Mouse (Mus musculus) kidney, adult 2 months (tissue): ENCODE measurements around the gene Gm12355. TPM values are rescaled to one million over a fixed set of nuclear protein-coding genes. Genes with fewer than 3 reads are reported as not detected.

ENCODE experiments used
- DNase-seq: peaks from one replicate; pipeline ENCODE4 v3.0.0; 2021
- H3K27ac ChIP-seq: fragments of 200-500 bp; 2 replicates; pipeline ENCODE4 v1.5.1; 2012; ENCODE audit warnings: low read depth, low read length, control low read depth, inconsistent platforms; ENCODE audit not compliant: insufficient read depth
- H3K27me3 ChIP-seq: fragments of 200-500 bp; replicated peaks from 2 replicates; pipeline ENCODE4 v1.6.1; 2012; ENCODE audit warnings: mild to moderate bottlenecking, moderate library complexity, low read length, inconsistent platforms; ENCODE audit not compliant: control insufficient read depth, insufficient read depth
- H3K36me3 ChIP-seq: fragments of 200-500 bp; 2 replicates; pipeline ENCODE4 v1.6.1; 2012; ENCODE audit warnings: mild to moderate bottlenecking, moderate library complexity, low read length, inconsistent platforms; ENCODE audit not compliant: control insufficient read depth, insufficient read depth
- H3K4me1 ChIP-seq: fragments of 200-500 bp; 2 replicates; pipeline ENCODE4 v1.6.1; 2011; ENCODE audit warnings: low read length; ENCODE audit not compliant: control insufficient read depth, insufficient read depth
- H3K4me3 ChIP-seq: fragments of 200-500 bp; 2 replicates; pipeline ENCODE4 v1.5.1; 2011; ENCODE audit warnings: mild to moderate bottlenecking, low read depth, low read length, control low read depth; ENCODE audit not compliant: insufficient read depth
- CTCF ChIP-seq: fragments of 200-500 bp; conservative IDR thresholded peaks from 2 replicates; pipeline ENCODE4 v1.5.1; 2011; ENCODE audit warnings: low read depth, mild to moderate bottlenecking, control low read depth, low read length, moderate library complexity, mixed read lengths; ENCODE audit not compliant: insufficient read depth, insufficient read length
- POLR2A ChIP-seq: fragments of 200-500 bp; IDR thresholded peaks from one replicate; pipeline ENCODE4 v1.6.1; 2011; ENCODE audit warnings: low read depth, low read length, control low read depth
- WGBS: fragments of 180-500 bp; shearing (Covaris S2); methylation state at CpG from one replicate; pipeline ENCODE4 v1.1.7; 2018; 5-methylcytosine and 5-hydroxymethylcytosine counted together
- polyA plus RNA-seq: library from polyadenylated mRNA; depleted of rRNA; stranded (reverse); fragments of >200 nt; gene quantifications from 2 replicates; pipeline ENCODE4 v1.2.3, GENCODE M21; 2012

The Gm12355 gene
- polyA plus RNA-seq, 1 experiment = not detected

DNA sequence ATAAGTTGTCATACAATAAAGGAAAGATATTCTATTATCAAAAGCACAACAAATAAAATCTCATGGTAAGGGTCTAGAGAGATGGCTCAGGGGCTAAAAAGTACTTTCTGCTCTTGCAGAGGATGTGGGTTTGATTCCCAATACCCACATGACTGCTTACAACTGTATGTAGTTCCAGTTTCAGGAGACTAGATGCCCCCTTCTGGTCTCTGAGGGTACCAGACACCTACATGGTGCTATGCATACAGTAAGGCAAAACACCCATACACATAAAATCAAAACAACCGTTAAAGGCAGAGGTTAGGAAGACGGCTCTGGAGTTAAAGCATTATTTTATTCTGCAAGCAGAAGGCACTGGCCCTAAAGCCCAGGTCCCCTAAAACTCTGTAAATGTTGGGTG, 21.5 kb downstream of the Gm12355 start:
- Histone ChIP-seq H3K36me3 (no peaks in the 10 kb centered on the region), H3K4me1 (no peaks in the 10 kb centered on the region), H3K27me3 (peaks cover 1% of the 10 kb centered on the region; the same call in 1 of the 2 replicates), H3K4me3 (no peak overlapping the region), H3K27ac (no peak overlapping the region)
- no peak for DNase-seq
- TF ChIP-seq CTCF (no peak), POLR2A (no peak)
- WGBS = 71% methylated on average over 2 of the region's 2 CpGs

DNA sequence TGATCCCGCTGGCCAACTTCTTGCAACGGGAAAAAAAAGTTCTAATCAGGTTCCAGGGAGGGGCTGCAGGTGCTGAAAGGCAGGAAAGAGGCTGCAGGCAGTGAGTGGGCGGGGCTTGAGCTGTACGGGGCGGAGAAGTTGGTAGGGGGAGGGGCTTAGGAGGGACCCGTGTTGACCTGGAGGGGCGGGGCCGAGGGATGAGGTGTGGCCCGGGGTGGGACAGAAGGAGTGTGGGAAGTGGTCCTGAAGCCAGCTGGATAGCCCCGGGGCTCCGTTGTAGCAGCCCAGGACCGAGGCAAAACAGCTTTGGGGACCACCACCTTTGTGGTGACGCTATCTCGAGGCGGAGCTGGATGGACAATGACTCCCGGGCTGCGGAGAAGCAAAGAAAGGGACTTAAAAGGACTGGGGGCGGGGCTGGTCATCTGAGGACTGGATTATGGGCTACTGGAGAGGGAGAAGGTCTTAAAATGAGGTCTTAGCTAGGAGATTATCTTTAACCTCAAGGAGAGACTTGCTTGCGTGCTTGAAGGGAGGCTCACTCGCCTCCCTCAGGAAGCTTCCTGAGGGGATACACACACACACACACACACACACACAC, 23.3 kb downstream of the Gm12355 start:
- H3K4me3 ChIP-seq = no peak overlapping the region
- TF ChIP-seq CTCF = no peak
- no peak for TF ChIP-seq POLR2A
- H3K36me3 ChIP-seq = no peaks in the 10 kb centered on the region

GRCm38 (mm10) chr11:98599291-98599690, 26.2 kb downstream of the Gm12355 start:
- Histone ChIP-seq H3K4me3 (no peak overlapping the region), H3K4me1 (no peaks in the 10 kb centered on the region), H3K27ac (no peak overlapping the region), H3K36me3 (no peaks in the 10 kb centered on the region), H3K27me3 (peaks cover 1% of the 10 kb centered on the region; the same call in 1 of the 2 replicates)
- 23% methylated on average over 18 of the region's 18 CpGs for WGBS
- no peak for DNase-seq
- TF ChIP-seq CTCF (no peak), POLR2A (no peak)

More for the DNA sequence above, 23.3 kb downstream of the Gm12355 start:
- no peak for DNase-seq
- WGBS = 4% methylated on average over 20 of the region's 20 CpGs
- no peak overlapping the region for H3K27ac ChIP-seq
- no peaks in the 10 kb centered on the region for H3K4me1 ChIP-seq
- peaks cover 1% of the 10 kb centered on the region; the same call in 1 of the 2 replicates for H3K27me3 ChIP-seq

DNA sequence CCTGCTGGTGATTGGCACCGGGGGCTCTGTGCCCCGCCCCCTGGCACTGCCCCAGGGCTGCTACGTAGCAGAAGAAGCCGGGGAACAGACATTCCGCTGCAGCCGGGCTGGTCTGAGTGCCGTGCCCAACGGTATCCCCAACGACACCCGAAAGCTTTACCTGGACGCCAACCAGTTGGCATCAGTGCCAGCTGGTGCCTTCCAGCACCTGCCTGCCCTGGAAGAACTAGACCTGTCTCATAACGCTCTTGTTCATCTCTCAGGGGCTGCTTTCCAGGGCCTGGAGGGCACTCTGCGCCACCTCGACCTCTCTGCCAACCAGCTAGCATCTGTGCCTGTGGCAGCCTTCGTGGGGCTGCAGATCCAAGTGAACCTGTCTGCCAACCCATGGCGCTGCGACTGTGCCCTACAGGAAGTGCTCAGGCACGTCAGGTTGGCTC, 26.6 kb downstream of the Gm12355 start:
- TF ChIP-seq CTCF = no peak
- H3K27ac ChIP-seq = no peak overlapping the region
- WGBS = 51% methylated on average over 18 of the region's 18 CpGs
- H3K36me3 ChIP-seq = no peaks in the 10 kb centered on the region
- H3K4me3 ChIP-seq = no peak overlapping the region
- no peak for DNase-seq
- H3K27me3 ChIP-seq = peaks cover 1% of the 10 kb centered on the region; the same call in 1 of the 2 replicates
- H3K4me1 ChIP-seq = no peaks in the 10 kb centered on the region

- no peak for TF ChIP-seq POLR2A
- H3K27me3 ChIP-seq = peaks cover 1% of the 10 kb centered on the region; the same call in 1 of the 2 replicates
- no peak within 1 kb of the TSS for H3K27ac ChIP-seq
- no peak within 1 kb of the TSS for H3K4me3 ChIP-seq
- H3K4me1 ChIP-seq = no peaks in the 10 kb centered on the region
- DNase-seq = no peak
- no peaks in the 10 kb centered on the region for H3K36me3 ChIP-seq
- 81% methylated on average over 8 of the region's 8 CpGs for WGBS
Measured at GRCm38 (mm10) chr11:98597991-98598390, 27.5 kb downstream of the Gm12355 start, which contains the start of gene Lrrc3c. Gene Lrrc3c, plus strand, starts transcription at chr11:98598291.

DNA sequence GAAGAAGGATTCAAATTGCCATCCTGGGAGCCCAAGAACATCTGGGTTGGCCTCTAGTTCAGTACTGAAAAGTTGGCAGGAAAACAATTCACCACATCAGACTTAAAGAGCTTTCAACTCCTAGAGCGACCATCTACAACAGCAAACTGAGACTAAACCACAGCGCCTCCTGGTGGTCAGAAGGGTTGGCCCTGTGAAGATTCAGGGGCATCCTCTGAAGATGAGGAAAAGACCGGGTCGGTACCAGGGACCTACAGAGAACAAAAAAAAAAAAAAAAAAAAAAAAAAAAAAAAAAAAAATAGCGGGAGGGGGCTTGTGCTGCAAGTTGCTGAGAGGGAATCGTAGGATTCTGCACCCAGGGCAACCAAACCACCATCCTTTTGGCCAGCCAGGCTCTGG, 28.1 kb downstream of the Gm12355 start:
- DNase-seq = peak; percentile 54
- H3K4me3 ChIP-seq = no peak overlapping the region
- H3K4me1 ChIP-seq = no peaks in the 10 kb centered on the region

DNA sequence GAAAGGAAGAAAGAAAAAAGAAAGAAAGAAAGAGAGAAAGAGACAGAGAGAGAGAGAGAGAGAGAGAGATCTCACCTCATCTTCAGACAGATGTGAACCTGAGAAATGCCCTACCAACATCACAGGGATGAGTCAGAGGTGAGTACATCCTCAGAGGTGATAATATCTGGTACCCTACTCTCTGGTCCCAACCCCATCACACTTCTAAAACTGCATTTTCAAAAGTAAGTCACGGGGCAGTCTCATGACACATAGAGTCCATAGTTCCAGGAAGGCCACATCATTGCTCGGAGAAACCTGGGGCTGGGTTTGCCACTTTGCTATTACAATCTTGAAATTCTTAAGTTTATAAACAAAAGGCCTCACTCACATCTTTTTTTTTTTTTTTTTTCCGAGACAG, 29.5 kb downstream of the Gm12355 start:
- Histone ChIP-seq H3K4me3 (no peak overlapping the region), H3K36me3 (no peaks in the 10 kb centered on the region), H3K4me1 (no peaks in the 10 kb centered on the region), H3K27me3 (no peaks in the 10 kb centered on the region; the same call in 1 of the 2 replicates), H3K27ac (no peak overlapping the region)
- DNase-seq = no peak
- WGBS = 79% methylated on average over 3 of the region's 3 CpGs
- no peak for TF ChIP-seq POLR2A
- TF ChIP-seq CTCF = no peak

More for the DNA sequence above, 28.1 kb downstream of the Gm12355 start:
- no peaks in the 10 kb centered on the region for H3K36me3 ChIP-seq
- H3K27me3 ChIP-seq = peaks cover 1% of the 10 kb centered on the region; the same call in 1 of the 2 replicates
- WGBS = 32% methylated on average over 6 of the region's 6 CpGs
- H3K27ac ChIP-seq = no peak overlapping the region
- TF ChIP-seq CTCF (peak; percentile 84), POLR2A (no peak)
